Mouse (Mus musculus): ENCODE results near the gene Prm2. TPM values are rescaled to one million over a fixed set of nuclear protein-coding genes. Genes with fewer than 3 reads are reported as not detected.

Prm2 gene
- polyA plus RNA-seq, 1 experiment from 2014 or later: not detected

DNA sequence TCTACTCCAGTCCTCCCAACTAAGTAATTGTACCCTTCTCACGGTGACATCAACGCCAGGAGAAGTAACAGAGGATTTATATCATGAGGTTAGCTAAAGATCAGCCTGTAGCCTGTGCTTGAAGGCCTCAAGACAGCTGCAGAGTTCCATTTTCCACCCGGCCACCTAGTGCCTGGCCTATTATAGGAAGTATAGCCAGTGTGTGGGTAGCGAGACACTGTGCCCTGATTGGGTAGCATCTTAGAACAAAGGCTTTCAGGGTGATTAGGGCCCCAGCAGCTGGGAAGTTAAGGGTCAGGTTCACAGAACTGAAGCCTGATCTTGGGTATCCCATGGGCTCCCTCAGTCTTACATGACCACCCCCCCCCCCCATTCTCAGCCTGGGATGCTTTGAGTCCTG, 7.1 kb downstream of the Prm2 start:
- Histone ChIP-seq H3K9ac (ENCODE audit: low read length) (no peak overlapping the region), H3K9me3 (ENCODE audit: control insufficient read depth, low read length) (no peaks in the 10 kb centered on the region), H3K27ac (ENCODE audit: low read depth, low read length) (no peak overlapping the region), H3K4me2 (ENCODE audit: low read depth, low read length, severe bottlenecking) (no peak overlapping the region), H3K4me1 (replicated peaks; ENCODE audit: control insufficient read depth, insufficient read depth, low read length) (peaks cover 4% of the 10 kb centered on the region; the same call in 1 of the 2 replicates), H3K4me3 (ENCODE audit: low read depth, low read length) (no peak overlapping the region), H3K36me3 (ENCODE audit: control insufficient read depth, insufficient read depth, low read length) (no peaks in the 10 kb centered on the region), H3K27me3 (ENCODE audit: control insufficient read depth, insufficient read depth, low read length) (peaks cover 7% of the 10 kb centered on the region)
- DNase-seq (ENCODE audit: low spot score) (no peak), ATAC-seq (replicated peaks; ENCODE audit: low FRiP score) (no peak)
- 44% methylated on average over 4 of the region's 4 CpGs for WGBS

DNA sequence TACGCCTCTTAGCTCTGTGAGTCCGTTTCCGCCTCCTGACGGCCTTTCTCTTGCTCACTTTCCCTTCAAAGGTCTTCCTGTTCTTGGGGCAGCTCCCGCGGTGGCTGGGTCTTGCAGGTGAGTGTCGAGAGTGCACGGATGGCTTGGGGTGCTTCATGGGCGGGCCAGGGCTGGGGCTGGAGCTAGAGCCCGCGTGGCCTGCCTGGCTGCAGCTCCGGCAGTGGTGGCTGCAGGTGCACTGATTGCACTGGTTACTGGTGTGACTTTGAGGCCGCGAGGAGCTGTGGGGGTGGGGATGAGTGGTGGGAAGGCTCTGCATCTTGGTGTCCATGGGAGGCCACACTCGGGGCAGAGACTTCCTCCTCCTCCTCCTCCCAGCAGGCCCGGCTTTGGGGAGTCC, 7.7 kb downstream of the Prm2 start, which contains the start of gene Tnp2:
Tnp2 (minus strand) TSS at position 390 of the 400 bp plus-strand sequence.
- Histone ChIP-seq H3K9ac (ENCODE audit: low read length) (no peak within 1 kb of the TSS; the same call in 1 of the 2 replicates), H3K4me3 (ENCODE audit: low read depth, low read length) (no peak within 1 kb of the TSS), H3K4me1 (replicated peaks; ENCODE audit: control insufficient read depth, insufficient read depth, low read length) (peaks cover 4% of the 10 kb centered on the region; the same call in 1 of the 2 replicates), H3K9me3 (ENCODE audit: control insufficient read depth, low read length) (no peaks in the 10 kb centered on the region), H3K4me2 (ENCODE audit: low read depth, low read length, severe bottlenecking) (no peak within 1 kb of the TSS), H3K36me3 (ENCODE audit: control insufficient read depth, insufficient read depth, low read length) (no peaks in the 10 kb centered on the region), H3K27ac (ENCODE audit: low read depth, low read length) (no peak within 1 kb of the TSS), H3K27me3 (ENCODE audit: control insufficient read depth, insufficient read depth, low read length) (peaks cover 12% of the 10 kb centered on the region)
- WGBS: 56% methylated on average over 16 of the region's 16 CpGs
- DNase-seq (ENCODE audit: low spot score) (no peak), ATAC-seq (replicated peaks; ENCODE audit: low FRiP score) (no peak)

DNA sequence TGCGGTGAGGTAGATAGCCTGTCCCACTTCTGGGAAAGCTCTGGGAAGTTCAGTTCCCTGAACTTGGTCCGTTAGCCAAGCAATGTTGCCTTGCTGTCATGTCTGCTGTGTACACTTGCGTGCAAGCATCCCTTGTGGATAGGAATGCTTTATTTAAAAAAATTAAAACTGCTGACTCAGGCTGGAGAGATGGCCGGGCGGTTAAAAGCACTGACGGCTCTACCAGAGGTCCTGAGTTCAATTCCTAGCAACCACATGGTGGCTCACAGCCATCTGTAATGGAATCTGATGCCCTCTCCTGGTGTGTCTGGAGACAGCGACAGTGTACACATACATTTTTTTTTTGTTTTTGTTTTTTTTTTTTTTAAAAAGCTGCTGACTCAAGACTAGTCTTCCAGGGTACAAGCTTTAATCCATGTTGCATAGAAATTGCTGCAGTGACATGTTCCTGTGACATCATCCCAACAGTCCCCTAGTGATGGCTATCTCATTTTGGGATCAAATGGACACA, 8.3 kb downstream of the Prm2 start:
- ATAC-seq (replicated peaks; ENCODE audit: low FRiP score) (no peak), DNase-seq (ENCODE audit: low spot score) (no peak)
- no peak overlapping the region for H3K4me3 ChIP-seq (ENCODE audit: low read depth, low read length)
- H3K36me3 ChIP-seq (ENCODE audit: control insufficient read depth, insufficient read depth, low read length): no peaks in the 10 kb centered on the region
- H3K9ac ChIP-seq (ENCODE audit: low read length): no peak overlapping the region
- H3K4me1 ChIP-seq (replicated peaks; ENCODE audit: control insufficient read depth, insufficient read depth, low read length): peaks cover 5% of the 10 kb centered on the region; the same call in 1 of the 2 replicates
- H3K4me2 ChIP-seq (ENCODE audit: low read depth, low read length, severe bottlenecking): no peak overlapping the region
- H3K27ac ChIP-seq (ENCODE audit: low read depth, low read length): no peak overlapping the region
- H3K27me3 ChIP-seq (ENCODE audit: control insufficient read depth, insufficient read depth, low read length): peaks cover 14% of the 10 kb centered on the region
- 87% methylated on average over 7 of the region's 7 CpGs for WGBS
- H3K9me3 ChIP-seq (ENCODE audit: control insufficient read depth, low read length): no peaks in the 10 kb centered on the region

DNA sequence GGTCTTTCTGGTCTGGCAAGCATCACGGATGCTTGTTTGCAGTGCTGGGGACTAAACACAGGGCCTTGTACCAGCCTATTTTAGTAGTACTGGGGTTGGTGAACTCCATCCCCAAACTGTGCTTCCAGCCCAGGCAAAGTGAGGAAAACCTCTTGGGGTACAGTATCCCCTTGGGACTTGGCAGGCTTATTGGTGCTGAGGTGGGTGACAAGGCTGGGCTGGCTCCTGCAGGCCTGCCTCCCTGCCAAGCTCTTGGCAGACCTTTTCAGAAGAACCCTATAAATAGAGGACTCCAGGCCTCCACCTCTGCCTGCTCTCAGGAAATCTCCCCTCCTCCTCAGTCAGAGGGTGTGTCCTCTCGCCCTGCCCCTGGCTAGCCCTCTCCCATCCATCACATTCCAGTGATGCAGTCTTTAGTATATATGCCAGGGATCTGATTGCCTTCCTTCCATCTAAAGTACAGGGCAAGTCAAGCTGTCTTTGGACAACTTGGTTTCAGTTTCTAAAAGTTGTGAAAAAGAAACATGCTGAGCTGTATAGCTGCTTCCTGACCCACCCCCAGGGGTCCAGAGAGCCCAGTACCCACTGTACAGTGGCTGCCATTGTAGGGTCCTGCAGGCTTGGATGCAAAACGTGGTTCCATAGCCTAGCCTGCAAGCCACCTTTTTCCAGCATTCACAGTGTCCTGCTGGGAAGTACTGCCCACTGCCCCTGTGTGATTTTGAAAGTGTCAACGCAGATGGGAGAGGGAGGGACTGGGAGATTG, 9.0 kb downstream of the Prm2 start:
- H3K4me1 ChIP-seq (replicated peaks; ENCODE audit: control insufficient read depth, insufficient read depth, low read length): peaks cover 9% of the 10 kb centered on the region; the same call in 1 of the 2 replicates
- H3K9ac ChIP-seq (ENCODE audit: low read length): no peak overlapping the region
- no peaks in the 10 kb centered on the region for H3K36me3 ChIP-seq (ENCODE audit: control insufficient read depth, insufficient read depth, low read length)
- H3K27ac ChIP-seq (ENCODE audit: low read depth, low read length): no peak overlapping the region
- H3K9me3 ChIP-seq (ENCODE audit: control insufficient read depth, low read length): no peaks in the 10 kb centered on the region
- no peak overlapping the region for H3K4me3 ChIP-seq (ENCODE audit: low read depth, low read length)
- DNase-seq (ENCODE audit: low spot score) (no peak), ATAC-seq (replicated peaks; ENCODE audit: low FRiP score) (no peak)
- peak overlapping the region; percentile 99; the same call in 1 of the 2 replicates for H3K4me2 ChIP-seq (ENCODE audit: low read depth, low read length, severe bottlenecking)
- WGBS: 66% methylated on average over 4 of the region's 4 CpGs
- H3K27me3 ChIP-seq (ENCODE audit: control insufficient read depth, insufficient read depth, low read length): peaks cover 16% of the 10 kb centered on the region

DNA sequence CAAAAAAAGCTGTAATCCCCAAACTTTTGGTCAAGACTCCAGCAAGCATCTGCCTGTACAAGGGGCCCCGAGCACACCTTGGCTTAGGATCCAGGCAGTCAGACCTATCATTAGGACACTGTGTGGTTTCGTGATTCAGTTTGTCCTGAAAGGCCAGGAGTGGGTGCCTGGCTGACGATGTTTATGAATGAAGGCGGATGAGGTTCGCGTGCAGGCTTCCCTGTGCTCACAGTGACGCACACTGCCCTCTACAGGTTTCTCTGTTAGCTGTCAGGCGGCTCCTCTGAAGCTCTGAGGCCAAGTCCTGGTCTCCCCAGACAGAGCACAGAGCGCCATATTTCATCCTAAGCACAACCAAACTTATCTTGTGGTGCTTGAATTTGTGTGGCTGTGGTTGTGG, 9.6 kb downstream of the Prm2 start:
- H3K4me1 ChIP-seq (replicated peaks; ENCODE audit: control insufficient read depth, insufficient read depth, low read length): peaks cover 9% of the 10 kb centered on the region; the same call in 1 of the 2 replicates
- H3K9ac ChIP-seq (ENCODE audit: low read length): peak overlapping the region; percentile 71
- H3K36me3 ChIP-seq (ENCODE audit: control insufficient read depth, insufficient read depth, low read length): no peaks in the 10 kb centered on the region
- ATAC-seq (replicated peaks; ENCODE audit: low FRiP score) (peak; percentile 45), DNase-seq (ENCODE audit: low spot score) (peak; percentile 90)
- H3K27ac ChIP-seq (ENCODE audit: low read depth, low read length): peak overlapping the region; percentile 71
- peak overlapping the region; percentile 61 for H3K4me3 ChIP-seq (ENCODE audit: low read depth, low read length)
- H3K9me3 ChIP-seq (ENCODE audit: control insufficient read depth, low read length): no peaks in the 10 kb centered on the region
- H3K4me2 ChIP-seq (ENCODE audit: low read depth, low read length, severe bottlenecking): peak overlapping the region; percentile 99
- WGBS: 2% methylated on average over 9 of the region's 9 CpGs
- H3K27me3 ChIP-seq (ENCODE audit: control insufficient read depth, insufficient read depth, low read length): peaks cover 16% of the 10 kb centered on the region

DNA sequence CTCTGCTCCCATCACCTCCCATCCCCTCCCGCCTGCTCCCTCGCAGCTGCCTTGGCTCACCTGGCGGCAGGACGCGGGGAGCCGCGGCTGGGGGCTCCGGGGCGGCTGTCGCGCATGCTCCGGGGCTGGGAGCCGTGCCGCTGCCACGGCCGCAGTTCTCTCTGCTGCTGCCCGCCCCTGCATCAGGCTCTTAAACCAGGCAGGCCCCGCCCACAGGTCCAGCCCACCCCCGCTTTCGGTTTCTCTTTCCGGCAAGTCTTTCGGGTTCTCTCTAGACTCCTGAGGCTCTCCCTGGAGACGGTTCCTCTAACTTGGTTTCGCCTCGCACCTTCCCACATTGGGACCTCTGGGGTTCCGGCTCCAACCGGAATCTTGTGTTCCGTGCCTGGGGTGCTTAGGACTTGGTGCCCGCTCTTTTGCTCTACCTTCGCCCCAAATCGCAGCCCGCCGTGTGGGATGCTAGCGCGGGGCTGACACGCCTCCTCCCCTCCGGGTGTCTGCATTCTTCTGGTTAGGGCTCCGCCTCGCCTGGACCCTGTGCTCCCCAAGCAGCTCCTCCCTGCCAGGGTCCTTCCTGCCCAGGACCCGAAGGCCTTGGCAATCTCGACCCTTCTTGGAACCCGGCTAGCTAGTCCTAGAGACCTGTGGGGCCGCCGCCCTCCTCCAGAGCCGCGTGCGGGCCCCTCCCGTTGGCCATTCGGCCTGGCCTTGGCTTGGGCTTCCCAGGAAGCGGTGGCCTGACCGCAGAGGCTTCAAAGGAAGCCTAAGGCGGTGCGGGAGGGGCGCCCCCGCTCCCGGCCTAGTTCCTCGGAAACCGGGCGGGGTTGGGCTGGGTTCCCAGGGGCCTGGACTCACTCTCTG, 10.3 kb downstream of the Prm2 start, which contains the start of gene Socs1:
Socs1 (minus strand) TSS at position 166 of the 861 bp plus-strand sequence.
- peak within 1 kb of the TSS; percentile 99 for H3K4me2 ChIP-seq (ENCODE audit: low read depth, low read length, severe bottlenecking)
- H3K36me3 ChIP-seq (ENCODE audit: control insufficient read depth, insufficient read depth, low read length): no peaks in the 10 kb centered on the region
- under 1% methylated on average over 55 of the region's 59 CpGs for WGBS
- peak within 1 kb of the TSS; percentile 71 for H3K27ac ChIP-seq (ENCODE audit: low read depth, low read length)
- DNase-seq (ENCODE audit: low spot score) (peak; percentile 95), ATAC-seq (replicated peaks; ENCODE audit: low FRiP score) (peak; percentile 86)
- H3K4me3 ChIP-seq (ENCODE audit: low read depth, low read length): peak within 1 kb of the TSS; percentile 61
- no peaks in the 10 kb centered on the region for H3K9me3 ChIP-seq (ENCODE audit: control insufficient read depth, low read length)
- H3K9ac ChIP-seq (ENCODE audit: low read length): peak within 1 kb of the TSS; percentile 71
- peaks cover 9% of the 10 kb centered on the region; the same call in 1 of the 2 replicates for H3K4me1 ChIP-seq (replicated peaks; ENCODE audit: control insufficient read depth, insufficient read depth, low read length)
- H3K27me3 ChIP-seq (ENCODE audit: control insufficient read depth, insufficient read depth, low read length): peaks cover 16% of the 10 kb centered on the region

DNA sequence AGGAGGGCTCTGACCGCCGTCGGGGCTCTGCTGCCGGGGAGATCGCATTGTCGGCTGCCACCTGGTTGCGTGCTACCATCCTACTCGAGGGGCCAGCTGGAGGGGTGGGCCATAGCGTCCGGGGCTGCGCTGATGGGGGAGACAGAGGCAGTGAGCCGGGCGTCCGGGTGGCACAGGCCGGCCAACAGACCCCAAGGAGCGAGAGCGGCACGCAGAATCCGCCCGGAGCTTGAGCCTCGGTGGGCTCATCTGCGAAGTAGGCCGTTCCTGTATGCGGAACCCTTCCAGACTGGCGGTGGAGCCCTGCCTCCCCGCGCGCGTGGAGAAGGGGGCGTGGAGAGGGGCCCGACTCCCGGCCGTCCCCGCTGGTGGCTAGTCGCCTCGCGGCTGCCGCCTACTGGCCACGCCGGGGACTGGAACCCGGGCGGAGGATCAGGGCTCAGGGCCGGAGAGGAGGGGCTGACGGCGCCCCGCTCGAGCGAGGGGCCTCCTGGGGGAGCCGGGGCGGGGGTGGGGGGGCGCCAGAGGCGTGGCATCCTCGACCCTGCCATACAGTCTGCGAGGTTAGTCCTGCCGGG, 11.1 kb downstream of the Prm2 start:
- H3K27me3 ChIP-seq (ENCODE audit: control insufficient read depth, insufficient read depth, low read length): peaks cover 16% of the 10 kb centered on the region
- WGBS: 0% methylated on average over 48 of the region's 55 CpGs
- H3K36me3 ChIP-seq (ENCODE audit: control insufficient read depth, insufficient read depth, low read length): no peaks in the 10 kb centered on the region
- peak overlapping the region; percentile 71; the same call in 1 of the 2 replicates for H3K27ac ChIP-seq (ENCODE audit: low read depth, low read length)
- ATAC-seq (replicated peaks; ENCODE audit: low FRiP score): peak; percentile 82
- DNase-seq (ENCODE audit: low spot score): peak; percentile 98
- H3K4me2 ChIP-seq (ENCODE audit: low read depth, low read length, severe bottlenecking): peak overlapping the region; percentile 99
- no peaks in the 10 kb centered on the region for H3K9me3 ChIP-seq (ENCODE audit: control insufficient read depth, low read length)
- H3K9ac ChIP-seq (ENCODE audit: low read length): peak overlapping the region; percentile 71
- H3K4me3 ChIP-seq (ENCODE audit: low read depth, low read length): peak overlapping the region; percentile 61
- peaks cover 9% of the 10 kb centered on the region; the same call in 1 of the 2 replicates for H3K4me1 ChIP-seq (replicated peaks; ENCODE audit: control insufficient read depth, insufficient read depth, low read length)

Measured in forebrain, embryonic 11.5 days (tissue).